Mouse (Mus musculus) thymus, adult 2 months (tissue): ENCODE data around the gene Hexdc. TPM values are rescaled to one million over a fixed set of nuclear protein-coding genes. Genes with fewer than 3 reads are reported as not detected.

Source experiments
- DNase-seq: peaks from one replicate; pipeline ENCODE4 v3.0.0; 2021
- H3K27ac ChIP-seq: fragments of 200-500 bp; 2 replicates; pipeline ENCODE4 v1.5.1; 2012; ENCODE audit warnings: low read length, control low read depth; ENCODE audit not compliant: control insufficient read depth, insufficient read depth
- H3K27me3 ChIP-seq: fragments of 200-500 bp; 2 replicates; pipeline ENCODE4 v1.6.1; 2012; ENCODE audit warnings: mild to moderate bottlenecking, low read length, moderate library complexity, mixed read lengths; ENCODE audit not compliant: control insufficient read depth, insufficient read depth
- H3K36me3 ChIP-seq: fragments of 200-500 bp; 2 replicates; pipeline ENCODE4 v1.6.1; 2012; ENCODE audit warnings: mild to moderate bottlenecking, low read length, moderate library complexity; ENCODE audit not compliant: control insufficient read depth, insufficient read depth
- H3K4me1 ChIP-seq: fragments of 200-500 bp; replicated peaks from 2 replicates; pipeline ENCODE4 v1.6.1; 2012; ENCODE audit warnings: low read length; ENCODE audit not compliant: control insufficient read depth, insufficient read depth
- H3K4me3 ChIP-seq: fragments of 200-500 bp; 2 replicates; pipeline ENCODE4 v1.5.1; 2012; ENCODE audit warnings: mild to moderate bottlenecking, low read length, control low read depth, moderate library complexity; ENCODE audit not compliant: control insufficient read depth, insufficient read depth
- CTCF ChIP-seq: fragments of 200-500 bp; IDR thresholded peaks from 2 replicates; pipeline ENCODE4 v1.5.1; 2012; ENCODE audit warnings: mild to moderate bottlenecking, control low read depth, low read length, moderate library complexity, borderline replicate concordance; ENCODE audit not compliant: control insufficient read depth, poor library complexity, insufficient read depth; ENCODE audit errors: extremely low read depth
- POLR2A ChIP-seq: fragments of 200-500 bp; IDR thresholded peaks from 2 replicates; pipeline ENCODE4 v1.6.1; 2012; ENCODE audit warnings: mild to moderate bottlenecking, low read length, control low read depth, moderate library complexity; ENCODE audit not compliant: control insufficient read depth, poor library complexity, insufficient read depth; ENCODE audit errors: extremely low read depth
- WGBS: fragments of 180-500 bp; shearing (Covaris S2); methylation state at CpG from one replicate; pipeline ENCODE4 v1.1.7; 2018; 5-methylcytosine and 5-hydroxymethylcytosine counted together
- polyA plus RNA-seq: library from polyadenylated mRNA; depleted of rRNA; stranded (reverse); fragments of >200 nt; gene quantifications from 2 replicates; pipeline ENCODE4 v1.2.3, GENCODE M21; 2012

Hexdc gene
- polyA plus RNA-seq, 1 experiment: 15.0 TPM

- H3K4me3 ChIP-seq: no peak overlapping the region
- no peaks in the 10 kb centered on the region for H3K4me1 ChIP-seq
- H3K27me3 ChIP-seq: no peaks in the 10 kb centered on the region
- TF ChIP-seq CTCF (no peak), POLR2A (no peak)
- no peak overlapping the region for H3K27ac ChIP-seq
- DNase-seq: no peak
- 79% methylated on average over 3 of the region's 3 CpGs for WGBS
- H3K36me3 ChIP-seq: no peaks in the 10 kb centered on the region
Measured at GRCm38 (mm10) chr11:121174234-121174633, 30.0 kb upstream of the Hexdc start.

GRCm38 (mm10) chr11:121176285-121177270, 27.7 kb upstream of the Hexdc start:
- 80% methylated on average over 12 of the region's 12 CpGs for WGBS
- peak; percentile 54 for DNase-seq
- TF ChIP-seq CTCF (peak; percentile 88; the same call in 1 of the 2 replicates), POLR2A (no peak)
- Histone ChIP-seq H3K4me3 (no peak overlapping the region), H3K36me3 (no peaks in the 10 kb centered on the region), H3K4me1 (no peaks in the 10 kb centered on the region), H3K27ac (no peak overlapping the region), H3K27me3 (no peaks in the 10 kb centered on the region)

GRCm38 (mm10) chr11:121189681-121190080, 14.6 kb upstream of the Hexdc start:
- H3K27ac ChIP-seq: no peak overlapping the region
- no peak for DNase-seq
- no peak overlapping the region for H3K4me3 ChIP-seq

GRCm38 (mm10) chr11:121192742-121193141, 11.5 kb upstream of the Hexdc start:
- no peak overlapping the region for H3K27ac ChIP-seq
- no peaks in the 10 kb centered on the region for H3K36me3 ChIP-seq
- TF ChIP-seq POLR2A: no peak
- TF ChIP-seq CTCF: no peak
- H3K4me1 ChIP-seq: no peaks in the 10 kb centered on the region
- H3K4me3 ChIP-seq: no peak overlapping the region
- DNase-seq: no peak
- H3K27me3 ChIP-seq: no peaks in the 10 kb centered on the region
- WGBS: 92% methylated on average over 2 of the region's 2 CpGs

More at GRCm38 (mm10) chr11:121189681-121190080, 14.6 kb upstream of the Hexdc start:
- Histone ChIP-seq H3K36me3 (no peaks in the 10 kb centered on the region), H3K27me3 (no peaks in the 10 kb centered on the region), H3K4me1 (no peaks in the 10 kb centered on the region)
- TF ChIP-seq CTCF: no peak
- no peak for TF ChIP-seq POLR2A
- WGBS: 96% methylated on average over 3 of the region's 3 CpGs

GRCm38 (mm10) chr11:121193415-121193814, 10.8 kb upstream of the Hexdc start:
- Histone ChIP-seq H3K27ac (no peak overlapping the region), H3K4me1 (no peaks in the 10 kb centered on the region), H3K27me3 (no peaks in the 10 kb centered on the region), H3K4me3 (no peak overlapping the region), H3K36me3 (no peaks in the 10 kb centered on the region)
- no peak for DNase-seq
- WGBS: 90% methylated on average over 3 of the region's 3 CpGs
- TF ChIP-seq CTCF (no peak), POLR2A (no peak)

GRCm38 (mm10) chr11:121198622-121199021, 5.6 kb upstream of the Hexdc start:
- H3K27me3 ChIP-seq: no peaks in the 10 kb centered on the region
- H3K4me1 ChIP-seq: no peaks in the 10 kb centered on the region
- no peak for DNase-seq
- no peak overlapping the region for H3K27ac ChIP-seq
- no peak for TF ChIP-seq CTCF
- no peak for TF ChIP-seq POLR2A
- WGBS: 81% methylated on average over 2 of the region's 2 CpGs
- H3K36me3 ChIP-seq: no peaks in the 10 kb centered on the region
- H3K4me3 ChIP-seq: no peak overlapping the region
